Mouse (Mus musculus) midbrain, embryonic 14.5 days (tissue): ENCODE measurements at regions not wholly inside any gene's neighbourhood (a gene's known extent, or its start where the extent isn't known, plus 50 kb on each side); places are given as distances from the start of the nearest gene placed in this dataset.

Experiments used
- ATAC-seq: fragments of 200-750 bp; cut with Nextera tagmentation; 2 replicates; pipeline ENCODE4 v1.8.0; 2017; ENCODE audit warnings: moderate number of reproducible peaks, moderate library complexity; ENCODE audit not compliant: low FRiP score, low TSS enrichment
- DNase-seq: peaks from one replicate; pipeline ENCODE4 v3.0.0-alpha.2; 2015
- H3K27ac ChIP-seq: fragments of 300-500 bp; sonication (generic); replicated peaks from 2 replicates; pipeline ENCODE4 v1.5.1; 2014; ENCODE audit warnings: mild to moderate bottlenecking, low read depth, low read length, moderate library complexity
- H3K27me3 ChIP-seq: fragments of 300-500 bp; sonication (generic); 2 replicates; pipeline ENCODE4 v1.6.1; 2014; ENCODE audit warnings: low read length, control low read depth, mixed read lengths; ENCODE audit not compliant: control insufficient read depth, insufficient read depth
- H3K36me3 ChIP-seq: fragments of 300-500 bp; sonication (generic); 2 replicates; pipeline ENCODE4 v1.6.1; 2014; ENCODE audit warnings: low read length, control low read depth; ENCODE audit not compliant: control insufficient read depth, insufficient read depth
- H3K4me1 ChIP-seq: fragments of 300-500 bp; sonication (generic); 2 replicates; pipeline ENCODE4 v1.6.1; 2014; ENCODE audit warnings: mild to moderate bottlenecking, antibody characterized with exemption, low read length, control low read depth; ENCODE audit not compliant: control insufficient read depth, insufficient read depth
- H3K4me2 ChIP-seq: fragments of 300-500 bp; sonication (generic); 2 replicates; pipeline ENCODE4 v1.6.1; 2014; ENCODE audit warnings: mild to moderate bottlenecking, low read length, moderate library complexity
- H3K4me3 ChIP-seq: fragments of 300-500 bp; sonication (generic); replicated peaks from 2 replicates; pipeline ENCODE4 v1.5.1; 2014; ENCODE audit warnings: low read depth, low read length
- H3K9ac ChIP-seq: fragments of 300-500 bp; sonication (generic); replicated peaks from 2 replicates; pipeline ENCODE4 v1.6.1; 2014; ENCODE audit warnings: mild to moderate bottlenecking, low read length, moderate library complexity
- H3K9me3 ChIP-seq: fragments of 300-500 bp; sonication (generic); 2 replicates; pipeline ENCODE4 v1.6.1; 2016; ENCODE audit warnings: low read length, control low read depth, mixed read lengths; ENCODE audit not compliant: control insufficient read depth
- WGBS: fragments of 180-500 bp; shearing (Covaris S2); extraction: QIAGEN DNeasy Blood & Tissue Kit; methylation state at CpG from one replicate; pipeline ENCODE4 v1.1.7; 2014; 5-methylcytosine and 5-hydroxymethylcytosine counted together

DNA sequence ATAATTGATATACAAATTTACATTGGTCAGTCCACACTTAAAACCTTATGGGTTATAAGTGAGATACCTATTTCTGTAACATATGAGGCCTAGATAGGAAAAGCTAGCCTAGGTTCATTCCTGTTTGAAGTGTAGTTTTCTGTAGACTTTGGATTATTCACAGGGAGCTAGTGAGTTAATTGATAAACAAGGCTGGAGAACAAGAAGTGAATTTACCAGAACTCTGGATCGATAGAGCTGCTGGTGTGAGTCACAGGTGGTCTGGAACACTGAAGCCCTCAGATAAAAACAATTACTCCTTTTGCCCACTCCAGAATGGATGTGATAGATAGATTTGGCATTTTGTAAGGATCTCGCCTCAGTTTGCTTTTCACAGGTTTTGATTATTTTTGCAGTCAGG lies 62.0 kb upstream of the Rtl1 start:
- Histone ChIP-seq H3K27ac (no peak overlapping the region), H3K4me1 (no peaks in the 10 kb centered on the region), H3K4me2 (no peak overlapping the region), H3K36me3 (peaks cover 50% of the 10 kb centered on the region), H3K4me3 (no peak overlapping the region), H3K9me3 (no peaks in the 10 kb centered on the region), H3K9ac (no peak overlapping the region), H3K27me3 (no peaks in the 10 kb centered on the region)
- WGBS: 83% methylated on average over 2 of the region's 2 CpGs
- ATAC-seq (no peak), DNase-seq (no peak)

GRCm38 (mm10) chr12:109674766-109675165 lies 74.6 kb upstream of the Rtl1 start:
- H3K9ac ChIP-seq: no peak overlapping the region
- no peaks in the 10 kb centered on the region for H3K4me1 ChIP-seq
- H3K4me3 ChIP-seq: no peak overlapping the region
- peaks cover 25% of the 10 kb centered on the region for H3K36me3 ChIP-seq
- no peaks in the 10 kb centered on the region for H3K27me3 ChIP-seq
- DNase-seq (no peak), ATAC-seq (no peak)
- H3K4me2 ChIP-seq: no peak overlapping the region
- H3K9me3 ChIP-seq: no peaks in the 10 kb centered on the region
- 86% methylated on average over 4 of the region's 4 CpGs for WGBS
- no peak overlapping the region for H3K27ac ChIP-seq

DNA sequence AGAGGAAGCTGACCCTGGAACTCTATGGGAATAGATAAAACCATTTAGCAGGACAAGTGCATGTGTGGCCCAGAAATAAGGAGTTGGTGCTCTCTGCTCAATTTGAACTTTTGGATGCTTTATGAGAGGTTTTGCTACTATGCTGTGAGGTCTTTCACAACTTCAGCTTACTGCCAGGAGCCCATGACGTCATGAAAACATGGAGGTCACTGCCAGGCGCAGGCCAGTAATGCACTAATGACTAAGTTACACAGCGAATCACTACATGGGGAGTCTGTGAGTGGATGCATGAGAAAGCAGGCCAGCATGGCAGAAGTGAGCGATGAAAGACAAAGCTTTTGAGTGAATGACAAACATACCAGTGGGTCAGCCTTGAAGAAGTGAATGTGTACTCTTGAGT lies 93.9 kb upstream of the Rtl1 start:
- H3K4me1 ChIP-seq: no peaks in the 10 kb centered on the region
- no peak overlapping the region for H3K9ac ChIP-seq
- ATAC-seq: no peak
- no peak for DNase-seq
- H3K27me3 ChIP-seq: no peaks in the 10 kb centered on the region
- H3K4me3 ChIP-seq: no peak overlapping the region
- H3K9me3 ChIP-seq: no peaks in the 10 kb centered on the region
- no peak overlapping the region for H3K27ac ChIP-seq
- peaks cover 64% of the 10 kb centered on the region for H3K36me3 ChIP-seq
- WGBS: 93% methylated on average over 4 of the region's 4 CpGs
- no peak overlapping the region for H3K4me2 ChIP-seq

GRCm38 (mm10) chr12:109694801-109695430 lies 94.8 kb upstream of the Rtl1 start:
- no peaks in the 10 kb centered on the region for H3K27me3 ChIP-seq
- DNase-seq (no peak), ATAC-seq (no peak)
- H3K4me2 ChIP-seq: no peak overlapping the region
- peaks cover 58% of the 10 kb centered on the region for H3K36me3 ChIP-seq
- H3K27ac ChIP-seq: no peak overlapping the region
- no peak overlapping the region for H3K4me3 ChIP-seq
- WGBS: 92% methylated on average over 5 of the region's 5 CpGs
- no peaks in the 10 kb centered on the region for H3K4me1 ChIP-seq
- H3K9me3 ChIP-seq: no peaks in the 10 kb centered on the region
- H3K9ac ChIP-seq: no peak overlapping the region

GRCm38 (mm10) chr12:109706820-109707219 lies 106.7 kb upstream of the Rtl1 start:
- H3K4me3 ChIP-seq: no peak overlapping the region
- peaks cover 3% of the 10 kb centered on the region for H3K36me3 ChIP-seq
- no peak overlapping the region for H3K27ac ChIP-seq
- no peak overlapping the region for H3K9ac ChIP-seq
- ATAC-seq: no peak
- H3K4me2 ChIP-seq: no peak overlapping the region
- H3K27me3 ChIP-seq: no peaks in the 10 kb centered on the region
- H3K9me3 ChIP-seq: no peaks in the 10 kb centered on the region
- no peak for DNase-seq
- WGBS: 81% methylated on average over 6 of the region's 6 CpGs
- H3K4me1 ChIP-seq: no peaks in the 10 kb centered on the region

DNA sequence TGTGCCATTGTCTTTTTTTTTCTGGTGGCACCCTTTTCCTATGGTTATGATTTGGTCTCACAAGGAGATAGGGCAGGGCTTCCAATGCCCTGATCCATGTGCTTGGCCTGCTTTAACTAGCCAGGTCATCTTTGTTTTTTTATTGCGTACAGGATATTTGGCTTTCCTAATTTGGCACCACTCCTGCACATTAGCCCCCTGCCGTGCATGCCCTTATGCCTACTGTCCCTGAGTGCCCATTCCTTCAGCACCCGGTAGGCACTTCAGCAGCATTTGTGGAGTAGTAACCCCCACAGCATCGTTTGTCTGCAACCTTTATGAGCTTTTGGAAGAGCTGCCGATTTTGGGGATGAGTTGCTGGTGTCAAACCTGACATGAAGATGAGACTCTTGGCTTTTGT lies 109.5 kb upstream of the Rtl1 start:
- 93% methylated on average over 5 of the region's 5 CpGs for WGBS

GRCm38 (mm10) chr12:109711392-109711791 lies 111.3 kb upstream of the Rtl1 start:
- DNase-seq (no peak), ATAC-seq (no peak)
- H3K9ac ChIP-seq: no peak overlapping the region
- no peak overlapping the region for H3K27ac ChIP-seq
- H3K4me1 ChIP-seq: no peaks in the 10 kb centered on the region
- WGBS: 96% methylated on average over 5 of the region's 5 CpGs
- no peaks in the 10 kb centered on the region for H3K27me3 ChIP-seq
- H3K36me3 ChIP-seq: peaks cover 34% of the 10 kb centered on the region
- no peak overlapping the region for H3K4me3 ChIP-seq
- H3K4me2 ChIP-seq: no peak overlapping the region
- H3K9me3 ChIP-seq: no peaks in the 10 kb centered on the region

More for the DNA sequence above, 109.5 kb upstream of the Rtl1 start:
- ATAC-seq (no peak), DNase-seq (no peak)
- Histone ChIP-seq H3K27me3 (no peaks in the 10 kb centered on the region), H3K4me3 (no peak overlapping the region), H3K27ac (no peak overlapping the region), H3K4me2 (no peak overlapping the region), H3K9me3 (no peaks in the 10 kb centered on the region), H3K36me3 (peaks cover 17% of the 10 kb centered on the region), H3K9ac (no peak overlapping the region), H3K4me1 (no peaks in the 10 kb centered on the region)

DNA sequence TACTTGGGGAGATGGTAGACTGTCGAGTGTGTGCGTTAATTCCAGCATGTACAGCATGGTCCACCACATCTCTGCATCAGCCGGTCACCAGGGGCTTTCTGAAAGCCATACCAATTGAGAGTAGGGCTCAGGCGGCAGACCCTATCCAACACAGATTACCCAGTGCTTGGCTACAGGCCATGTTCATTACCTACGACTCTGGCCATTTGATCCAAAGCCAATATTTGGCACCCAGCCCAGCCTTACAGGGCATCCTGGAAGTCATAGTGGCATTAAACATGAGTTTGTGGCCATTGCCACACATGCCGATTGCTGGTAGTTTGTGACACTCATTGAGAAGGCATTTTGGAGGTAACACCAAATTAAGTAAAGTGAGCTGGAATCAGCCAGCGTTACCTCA lies 111.8 kb upstream of the Rtl1 start:
- Histone ChIP-seq H3K36me3 (peaks cover 39% of the 10 kb centered on the region), H3K27me3 (no peaks in the 10 kb centered on the region), H3K4me3 (no peak overlapping the region), H3K4me1 (no peaks in the 10 kb centered on the region), H3K9me3 (no peaks in the 10 kb centered on the region), H3K27ac (no peak overlapping the region), H3K4me2 (no peak overlapping the region), H3K9ac (no peak overlapping the region)
- ATAC-seq (no peak), DNase-seq (peak; percentile 33)
- 90% methylated on average over 7 of the region's 7 CpGs for WGBS

GRCm38 (mm10) chr12:109712386-109712785 lies 112.3 kb upstream of the Rtl1 start:
- no peak for DNase-seq
- WGBS: 94% methylated on average over 16 of the region's 16 CpGs
- Histone ChIP-seq H3K4me1 (no peaks in the 10 kb centered on the region), H3K36me3 (peaks cover 43% of the 10 kb centered on the region), H3K9me3 (no peaks in the 10 kb centered on the region), H3K27me3 (no peaks in the 10 kb centered on the region), H3K27ac (no peak overlapping the region), H3K9ac (no peak overlapping the region), H3K4me3 (no peak overlapping the region), H3K4me2 (no peak overlapping the region)
- ATAC-seq: no peak
